Mouse (Mus musculus) forebrain, embryonic 12.5 days (tissue): Measurements from ENCODE around the gene Hoxc9. TPM values are rescaled to one million over a fixed set of nuclear protein-coding genes. Genes with fewer than 3 reads are reported as not detected.

Source experiments
- ATAC-seq: fragments of 200-750 bp; cut with Nextera tagmentation; 2 replicates; pipeline ENCODE4 v1.8.0; 2017; ENCODE audit warnings: moderate TSS enrichment; ENCODE audit not compliant: low FRiP score
- H3K27ac ChIP-seq: fragments of 300-500 bp; sonication (generic); 2 replicates; pipeline ENCODE4 v1.5.1; 2016; ENCODE audit warnings: mild to moderate bottlenecking
- H3K27me3 ChIP-seq: fragments of 300-500 bp; sonication (generic); 2 replicates; pipeline ENCODE4 v1.6.1; 2016; ENCODE audit warnings: mild to moderate bottlenecking
- H3K36me3 ChIP-seq: fragments of 300-500 bp; sonication (generic); replicated peaks from 2 replicates; pipeline ENCODE4 v1.6.1; 2016; ENCODE audit warnings: mild to moderate bottlenecking
- H3K4me1 ChIP-seq: fragments of 300-500 bp; sonication (generic); 2 replicates; pipeline ENCODE4 v1.6.1; 2016
- H3K4me2 ChIP-seq: fragments of 300-500 bp; sonication (generic); 2 replicates; pipeline ENCODE4 v1.6.1; 2016; ENCODE audit warnings: mild to moderate bottlenecking, moderate library complexity
- H3K4me3 ChIP-seq: fragments of 300-500 bp; sonication (generic); replicated peaks from 2 replicates; pipeline ENCODE4 v1.5.1; 2016; ENCODE audit warnings: mild to moderate bottlenecking
- H3K9ac ChIP-seq: fragments of 300-500 bp; sonication (generic); 2 replicates; pipeline ENCODE4 v1.6.1; 2016; ENCODE audit warnings: mild to moderate bottlenecking
- H3K9me3 ChIP-seq: fragments of 300-500 bp; sonication (generic); 2 replicates; pipeline ENCODE4 v1.6.1; 2016
- WGBS: fragments of 180-500 bp; shearing (Covaris S2); methylation state at CpG from one replicate; pipeline ENCODE4 v1.1.7; 2016; 5-methylcytosine and 5-hydroxymethylcytosine counted together
- polyA plus RNA-seq: library from polyadenylated mRNA; unstranded; fragments of >200 nt; fragmentation: Nextera tagmentation; extraction: Ambion mirVana; gene quantifications from 2 replicates; pipeline ENCODE4 v1.2.1, GENCODE M21; 2016

Gene Hoxc9
- polyA plus RNA-seq, 1 experiment from 2014 or later = not detected

DNA sequence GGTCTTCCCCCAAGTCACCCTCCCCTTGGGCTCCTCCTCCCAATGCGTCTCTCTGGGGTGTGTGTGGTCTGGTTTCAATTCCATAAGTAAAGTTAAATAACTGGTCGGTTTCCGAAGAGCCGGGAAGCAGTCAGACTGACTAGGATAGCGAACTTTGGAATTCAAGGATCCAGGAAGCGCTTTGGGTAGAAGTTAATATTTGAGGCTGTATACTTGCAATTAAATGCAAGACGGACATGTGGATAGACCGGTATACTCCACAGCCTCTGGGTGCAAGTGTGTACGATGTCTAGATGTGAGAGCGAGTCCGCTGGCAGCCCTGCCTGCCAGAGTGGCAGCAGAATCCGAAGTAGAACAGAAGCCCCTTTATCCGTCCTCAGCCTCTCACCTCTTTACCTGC lies 13.7 kb upstream of the Hoxc9 start:
- ATAC-seq = no peak
- Histone ChIP-seq H3K4me3 (no peak overlapping the region), H3K9me3 (no peaks in the 10 kb centered on the region), H3K27me3 (peaks cover 97% of the 10 kb centered on the region), H3K4me2 (no peak overlapping the region), H3K4me1 (peaks cover 4% of the 10 kb centered on the region; the same call in 1 of the 2 replicates), H3K27ac (no peak overlapping the region), H3K36me3 (no peaks in the 10 kb centered on the region), H3K9ac (no peak overlapping the region)
- 2% methylated on average over 13 of the region's 13 CpGs for WGBS

DNA sequence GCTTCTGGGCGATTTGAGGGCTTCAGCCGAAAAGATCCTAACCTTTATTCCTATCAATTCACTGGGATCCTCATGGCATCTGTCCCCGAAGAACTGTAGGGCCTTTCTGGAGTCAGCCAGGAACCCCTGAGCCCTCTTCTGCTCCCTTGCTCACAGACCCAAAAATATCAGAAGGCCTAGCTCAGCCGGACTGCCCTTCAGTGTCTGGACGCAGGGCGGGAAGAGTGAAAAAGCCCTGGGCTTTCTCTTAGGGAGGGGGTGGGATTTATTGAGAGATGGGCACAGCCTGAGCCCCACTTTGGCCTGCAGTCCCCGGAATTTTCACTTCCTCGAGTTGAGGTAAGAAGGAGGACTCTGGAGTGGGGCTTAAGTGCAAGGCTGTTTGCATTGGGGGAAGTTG lies 13.0 kb upstream of the Hoxc9 start:
- Histone ChIP-seq H3K27me3 (peaks cover 97% of the 10 kb centered on the region), H3K4me2 (no peak overlapping the region), H3K4me3 (no peak overlapping the region), H3K4me1 (peaks cover 4% of the 10 kb centered on the region; the same call in 1 of the 2 replicates), H3K9me3 (no peaks in the 10 kb centered on the region), H3K9ac (no peak overlapping the region), H3K27ac (no peak overlapping the region), H3K36me3 (no peaks in the 10 kb centered on the region)
- 2% methylated on average over 8 of the region's 8 CpGs for WGBS
- no peak for ATAC-seq

GRCm38 (mm10) chr15:102963671-102964640 lies 12.3 kb upstream of the Hoxc9 start:
- Histone ChIP-seq H3K9ac (no peak overlapping the region), H3K4me1 (peaks cover 4% of the 10 kb centered on the region; the same call in 1 of the 2 replicates), H3K36me3 (no peaks in the 10 kb centered on the region), H3K9me3 (no peaks in the 10 kb centered on the region), H3K4me3 (no peak overlapping the region), H3K27me3 (peaks cover 97% of the 10 kb centered on the region), H3K4me2 (no peak overlapping the region), H3K27ac (no peak overlapping the region)
- no peak for ATAC-seq
- 1% methylated on average over 28 of the region's 28 CpGs for WGBS

DNA sequence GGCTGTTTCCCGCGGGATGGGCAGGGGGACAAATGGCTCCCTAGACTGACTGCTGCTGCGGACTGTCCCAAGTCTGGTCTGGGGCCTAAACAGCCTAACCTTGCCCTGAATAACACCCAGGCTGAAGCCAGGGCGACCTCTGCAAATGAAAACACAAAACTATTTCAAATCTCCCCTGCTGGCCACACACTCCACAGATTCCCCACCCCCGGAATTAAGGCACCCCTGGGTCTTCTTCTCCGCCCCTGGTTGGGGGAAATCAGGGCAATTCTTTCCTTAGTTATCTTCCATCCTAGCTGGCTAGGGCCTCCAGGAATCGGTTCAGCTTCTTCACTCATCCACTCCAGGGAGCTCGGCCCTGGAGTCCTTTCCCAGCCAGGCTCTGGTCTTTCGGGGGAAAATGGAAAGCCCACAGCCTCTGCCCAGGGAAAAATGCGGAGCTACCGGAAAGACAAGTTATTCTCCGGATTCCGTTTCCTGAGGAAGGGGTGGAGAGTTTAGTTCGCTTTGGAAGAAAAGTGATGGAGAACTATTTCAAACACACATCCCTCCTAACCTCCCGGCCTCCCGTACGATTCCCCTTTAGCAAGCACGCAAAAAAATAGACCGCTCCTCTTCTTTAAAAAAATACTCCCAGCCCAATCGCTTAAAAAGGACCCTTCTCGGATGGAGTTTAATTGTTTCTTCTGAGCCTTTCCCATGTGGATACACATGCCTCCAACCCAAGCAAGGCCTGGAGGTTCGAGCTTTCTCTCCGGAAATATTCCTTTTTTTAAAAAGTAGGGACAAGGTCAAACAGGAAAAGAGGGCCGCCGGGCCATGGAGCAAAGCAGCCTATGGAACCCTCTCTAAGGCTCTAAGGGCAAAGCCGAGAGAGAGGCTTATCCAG lies 11.0 kb upstream of the Hoxc9 start:
- no peak for ATAC-seq
- Histone ChIP-seq H3K9ac (no peak overlapping the region), H3K4me2 (no peak overlapping the region), H3K9me3 (no peaks in the 10 kb centered on the region), H3K4me3 (no peak overlapping the region), H3K27me3 (peaks cover 98% of the 10 kb centered on the region), H3K36me3 (no peaks in the 10 kb centered on the region), H3K4me1 (peaks cover 4% of the 10 kb centered on the region; the same call in 1 of the 2 replicates), H3K27ac (no peak overlapping the region)
- WGBS = 3% methylated on average over 26 of the region's 26 CpGs

DNA sequence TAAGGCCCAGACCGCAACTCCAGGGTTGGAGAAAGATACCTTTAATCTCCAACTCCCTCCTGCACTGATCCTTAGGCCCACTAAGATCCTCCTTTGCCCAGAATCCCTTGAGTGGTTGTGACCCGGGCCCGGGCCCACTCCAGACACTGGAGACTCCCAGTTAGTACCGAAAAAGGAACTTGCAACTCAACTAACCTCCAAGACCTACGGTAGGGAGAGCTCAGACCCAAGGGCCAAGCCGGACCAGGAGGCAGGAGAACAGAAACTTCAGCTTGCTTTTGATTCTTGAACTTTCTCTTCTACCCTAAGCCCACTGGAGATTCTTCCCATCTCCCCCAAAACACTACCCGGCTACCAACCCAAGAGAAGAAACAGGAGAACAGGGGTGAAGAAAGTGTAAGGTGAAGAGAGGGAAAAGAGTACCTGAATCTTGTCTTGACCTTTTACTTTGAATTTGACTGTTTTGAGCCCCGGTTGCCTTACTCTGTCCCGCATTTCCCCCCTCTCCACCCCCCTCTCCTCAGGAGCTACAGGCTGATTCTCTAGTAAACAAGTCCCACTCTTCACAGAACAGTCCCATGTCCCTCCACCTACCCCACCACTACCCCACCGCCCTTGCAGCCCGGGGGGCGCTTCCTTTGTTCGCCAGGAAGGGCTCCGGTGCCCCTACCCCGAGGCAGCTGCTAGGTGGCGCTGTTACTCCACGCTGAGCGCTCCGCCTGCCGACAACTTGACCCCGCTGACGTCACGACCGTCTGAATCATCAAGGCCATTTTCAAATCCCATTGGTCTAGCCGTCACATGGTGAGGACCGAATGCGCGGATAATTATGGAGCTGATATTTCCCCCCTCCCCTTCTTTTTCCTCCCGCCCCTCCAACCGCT lies 10.1 kb upstream of the Hoxc9 start:
- Histone ChIP-seq H3K4me2 (peak overlapping the region; percentile 31), H3K4me3 (0 out of 2 replicates have a peak overlapping the region, but pooled peaks have one; percentile 1)
- peak; percentile 46; the same call in 1 of the 2 replicates for ATAC-seq

DNA sequence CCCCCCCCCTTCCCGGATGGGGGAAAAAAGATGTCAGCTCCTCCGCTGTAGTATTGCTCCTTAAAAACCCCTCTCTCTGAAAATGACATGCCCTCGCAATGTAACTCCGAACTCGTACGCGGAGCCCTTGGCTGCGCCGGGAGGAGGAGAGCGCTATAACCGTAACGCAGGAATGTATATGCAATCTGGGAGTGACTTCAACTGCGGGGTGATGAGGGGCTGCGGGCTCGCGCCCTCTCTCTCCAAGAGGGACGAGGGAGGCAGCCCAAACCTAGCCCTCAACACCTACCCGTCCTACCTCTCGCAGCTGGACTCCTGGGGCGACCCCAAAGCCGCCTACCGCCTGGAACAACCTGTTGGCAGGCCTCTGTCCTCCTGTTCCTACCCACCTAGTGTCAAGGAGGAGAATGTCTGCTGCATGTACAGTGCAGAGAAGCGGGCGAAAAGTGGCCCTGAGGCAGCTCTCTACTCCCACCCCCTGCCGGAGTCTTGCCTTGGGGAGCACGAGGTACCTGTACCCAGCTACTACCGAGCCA lies 9.4 kb upstream of the Hoxc9 start, which contains the start of gene Hoxc10:
Gene Hoxc10, plus strand, starts transcription at position 21 of the 536 bp plus-strand sequence.
- 4% methylated on average over 27 of the region's 27 CpGs for WGBS
- H3K9ac ChIP-seq = no peak within 1 kb of the TSS
- no peaks in the 10 kb centered on the region for H3K36me3 ChIP-seq
- 0 out of 2 replicates have a peak within 1 kb of the TSS, but pooled peaks have one; percentile 1 for H3K4me3 ChIP-seq
- peaks cover 98% of the 10 kb centered on the region for H3K27me3 ChIP-seq
- H3K9me3 ChIP-seq = no peaks in the 10 kb centered on the region
- H3K27ac ChIP-seq = no peak within 1 kb of the TSS
- peak within 1 kb of the TSS; percentile 31 for H3K4me2 ChIP-seq
- H3K4me1 ChIP-seq = peaks cover 4% of the 10 kb centered on the region; the same call in 1 of the 2 replicates
- peak; percentile 17; the same call in 1 of the 2 replicates for ATAC-seq

More for the DNA sequence above, 10.1 kb upstream of the Hoxc9 start:
- Histone ChIP-seq H3K9ac (no peak overlapping the region), H3K36me3 (no peaks in the 10 kb centered on the region), H3K27me3 (peaks cover 98% of the 10 kb centered on the region), H3K9me3 (no peaks in the 10 kb centered on the region), H3K27ac (no peak overlapping the region), H3K4me1 (peaks cover 4% of the 10 kb centered on the region; the same call in 1 of the 2 replicates)
- 3% methylated on average over 30 of the region's 30 CpGs for WGBS

DNA sequence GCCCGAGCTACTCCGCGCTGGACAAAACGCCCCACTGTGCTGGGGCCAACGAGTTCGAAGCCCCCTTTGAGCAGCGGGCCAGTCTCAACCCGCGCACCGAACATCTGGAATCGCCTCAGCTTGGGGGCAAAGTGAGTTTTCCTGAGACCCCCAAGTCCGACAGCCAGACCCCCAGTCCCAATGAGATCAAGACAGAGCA lies 9.0 kb upstream of the Hoxc9 start, which contains the start of gene Hoxc5:
Gene Hoxc5, plus strand, starts transcription at position 132 of the 199 bp plus-strand sequence.
- H3K9me3 ChIP-seq = no peaks in the 10 kb centered on the region
- H3K36me3 ChIP-seq = no peaks in the 10 kb centered on the region
- peaks cover 4% of the 10 kb centered on the region; the same call in 1 of the 2 replicates for H3K4me1 ChIP-seq
- H3K27ac ChIP-seq = no peak within 1 kb of the TSS
- H3K27me3 ChIP-seq = peaks cover 100% of the 10 kb centered on the region
- no peak within 1 kb of the TSS for H3K9ac ChIP-seq
- no peak for ATAC-seq
- H3K4me3 ChIP-seq = 0 out of 2 replicates have a peak within 1 kb of the TSS, but pooled peaks have one; percentile 1
- 4% methylated on average over 12 of the region's 12 CpGs for WGBS
- peak within 1 kb of the TSS; percentile 31 for H3K4me2 ChIP-seq

DNA sequence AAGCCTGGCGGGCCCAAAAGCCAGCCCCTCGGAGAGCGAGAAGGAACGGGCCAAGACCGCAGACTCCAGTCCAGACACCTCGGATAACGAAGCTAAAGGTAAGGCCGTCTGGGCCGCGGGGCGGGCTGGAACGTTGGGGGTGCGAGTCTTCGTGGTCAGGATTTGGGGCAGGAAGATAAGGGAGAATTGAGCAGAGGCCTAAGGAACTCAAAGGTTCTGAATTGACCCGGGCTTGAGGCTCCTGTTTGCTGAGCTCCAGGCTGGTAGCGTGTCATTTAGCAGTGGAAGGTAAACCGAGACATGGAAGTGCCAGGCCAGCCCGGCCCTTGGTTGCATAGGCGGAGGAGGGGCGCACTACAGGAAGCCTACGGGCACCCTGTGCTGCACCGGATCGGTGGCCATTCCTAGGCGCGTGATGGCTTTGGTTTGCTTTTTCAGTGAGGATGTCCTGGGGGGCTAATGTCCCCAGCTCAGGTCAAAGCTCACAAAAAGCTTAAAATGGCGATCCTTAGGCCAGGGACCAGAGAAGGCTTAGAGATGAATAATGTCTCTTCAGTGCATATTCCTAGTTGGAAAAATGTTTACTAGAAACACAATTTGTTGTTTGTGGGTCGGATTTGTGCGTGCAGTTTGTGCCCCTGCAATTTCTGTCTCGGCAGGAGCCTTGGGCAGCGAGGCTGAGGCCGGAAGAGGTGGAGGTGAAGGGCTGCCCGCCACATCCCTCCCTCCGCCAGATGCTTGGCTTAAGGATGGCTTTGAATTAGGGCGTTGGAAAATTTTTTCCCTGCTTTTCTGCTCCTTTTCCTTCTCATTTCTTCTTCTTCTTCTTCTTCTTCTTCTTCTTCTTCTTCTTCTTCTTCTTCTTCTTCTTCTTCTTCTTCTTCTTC lies 8.5 kb upstream of the Hoxc9 start:
- Histone ChIP-seq H3K4me3 (no peak overlapping the region), H3K27ac (no peak overlapping the region), H3K9ac (no peak overlapping the region), H3K36me3 (no peaks in the 10 kb centered on the region), H3K9me3 (no peaks in the 10 kb centered on the region), H3K4me1 (peaks cover 4% of the 10 kb centered on the region; the same call in 1 of the 2 replicates), H3K27me3 (peaks cover 100% of the 10 kb centered on the region), H3K4me2 (no peak overlapping the region)
- 1% methylated on average over 34 of the region's 34 CpGs for WGBS
- no peak for ATAC-seq

GRCm38 (mm10) chr15:102969296-102969695 lies 6.9 kb upstream of the Hoxc9 start:
- Histone ChIP-seq H3K27me3 (peaks cover 100% of the 10 kb centered on the region), H3K4me2 (no peak overlapping the region), H3K27ac (no peak overlapping the region), H3K9me3 (no peaks in the 10 kb centered on the region), H3K4me3 (no peak overlapping the region), H3K9ac (no peak overlapping the region), H3K4me1 (peaks cover 4% of the 10 kb centered on the region; the same call in 1 of the 2 replicates), H3K36me3 (no peaks in the 10 kb centered on the region)
- WGBS = 40% methylated on average over 1 of the region's 1 CpGs
- ATAC-seq = no peak

DNA sequence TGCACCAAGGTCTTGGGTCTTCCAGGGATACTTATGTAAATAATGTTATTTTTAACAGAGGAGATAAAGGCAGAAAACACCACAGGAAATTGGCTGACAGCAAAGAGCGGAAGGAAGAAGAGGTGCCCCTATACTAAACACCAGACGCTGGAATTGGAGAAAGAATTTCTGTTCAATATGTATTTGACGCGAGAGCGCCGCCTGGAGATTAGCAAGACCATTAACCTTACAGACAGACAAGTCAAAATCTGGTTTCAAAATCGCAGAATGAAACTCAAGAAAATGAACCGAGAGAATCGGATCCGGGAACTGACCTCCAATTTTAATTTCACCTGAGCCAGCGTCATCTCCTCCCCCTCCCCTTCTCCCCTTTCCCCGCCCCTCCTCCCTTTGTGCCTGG lies 5.5 kb upstream of the Hoxc9 start:
- H3K4me2 ChIP-seq = no peak overlapping the region
- peaks cover 4% of the 10 kb centered on the region; the same call in 1 of the 2 replicates for H3K4me1 ChIP-seq
- no peak overlapping the region for H3K27ac ChIP-seq
- H3K9ac ChIP-seq = no peak overlapping the region
- 1% methylated on average over 12 of the region's 12 CpGs for WGBS
- H3K4me3 ChIP-seq = no peak overlapping the region
- H3K27me3 ChIP-seq = peaks cover 100% of the 10 kb centered on the region
- H3K9me3 ChIP-seq = no peaks in the 10 kb centered on the region
- ATAC-seq = no peak
- H3K36me3 ChIP-seq = no peaks in the 10 kb centered on the region
